Mouse (Mus musculus) cerebellum, adult 9-10 months (tissue): ENCODE measurements around the gene Setdb2.
"Not testable (repeated sequence)": the region's sequence is repeated elsewhere in the genome, so short reads cannot be mapped to it uniquely, and the experiment has no call there.

Experiments
- DNase-seq: peaks from one replicate; pipeline ENCODE4 v3.0.0; 2022

Gene Setdb2

GRCm38 (mm10) chr14:59440558-59441471, at the start of gene Setdb2, which contains the start of gene Cab39l:
TSS of gene Setdb2 (minus strand) at chr14:59440884.
TSS of gene Cab39l (plus strand) at chr14:59440972.
- DNase-seq, result peak; percentile 91

DNA sequence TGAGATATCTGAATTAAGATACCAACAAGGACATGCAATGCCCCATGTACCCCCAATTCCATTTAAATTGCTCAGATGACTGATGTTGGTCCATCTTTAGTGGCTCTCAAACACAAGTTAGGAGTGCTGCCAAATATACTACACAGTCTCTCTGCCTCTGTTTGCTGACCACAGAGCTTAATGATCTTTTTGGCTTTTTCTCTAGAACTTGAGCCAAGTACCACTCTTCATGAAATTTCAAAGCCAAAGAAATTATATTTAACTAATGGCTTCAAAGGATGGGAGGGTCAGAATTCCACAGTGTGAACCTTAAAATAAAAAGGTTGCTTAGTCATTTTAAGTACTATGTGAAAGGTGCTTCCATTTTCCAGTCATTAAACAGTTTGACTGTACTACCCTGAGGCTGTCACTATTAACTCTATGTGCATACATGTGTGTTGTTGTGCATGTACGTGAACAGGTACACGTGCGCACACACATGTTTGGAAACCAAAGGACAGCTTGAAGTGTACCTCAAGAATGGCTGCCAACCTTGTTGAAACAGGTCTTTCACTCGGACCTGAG, 44.6 kb upstream of the Setdb2 start:
- no peak for DNase-seq

- DNase-seq, result peak; percentile 27
Observed at GRCm38 (mm10) chr14:59478699-59479098, 38.0 kb upstream of the Setdb2 start.

GRCm38 (mm10) chr14:59470781-59471180, 30.1 kb upstream of the Setdb2 start:
- no peak for DNase-seq

GRCm38 (mm10) chr14:59467798-59468197, 27.1 kb upstream of the Setdb2 start:
- peak; percentile 9 for DNase-seq

- DNase-seq, result no peak
Observed at GRCm38 (mm10) chr14:59466503-59466902, 25.8 kb upstream of the Setdb2 start.

DNA sequence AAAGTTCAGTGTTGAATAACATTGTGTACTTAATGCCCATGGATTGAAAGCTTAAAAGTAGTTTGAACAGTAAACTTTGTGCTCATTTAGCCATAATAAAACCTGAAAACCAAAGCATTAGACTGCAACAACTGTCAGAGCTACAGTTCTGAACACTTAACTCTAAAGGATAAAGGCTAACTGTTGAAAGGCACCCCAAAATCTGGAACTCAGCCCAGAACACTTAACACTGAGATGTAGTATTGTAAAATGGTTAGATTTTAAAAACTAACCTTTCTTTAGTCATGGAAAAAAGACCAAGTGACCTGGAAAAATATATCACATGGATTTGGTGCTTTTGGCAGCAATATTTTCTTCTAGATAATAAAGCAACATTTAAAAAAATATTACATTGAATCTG, 7.3 kb upstream of the Setdb2 start:
- DNase-seq, result no peak

DNA sequence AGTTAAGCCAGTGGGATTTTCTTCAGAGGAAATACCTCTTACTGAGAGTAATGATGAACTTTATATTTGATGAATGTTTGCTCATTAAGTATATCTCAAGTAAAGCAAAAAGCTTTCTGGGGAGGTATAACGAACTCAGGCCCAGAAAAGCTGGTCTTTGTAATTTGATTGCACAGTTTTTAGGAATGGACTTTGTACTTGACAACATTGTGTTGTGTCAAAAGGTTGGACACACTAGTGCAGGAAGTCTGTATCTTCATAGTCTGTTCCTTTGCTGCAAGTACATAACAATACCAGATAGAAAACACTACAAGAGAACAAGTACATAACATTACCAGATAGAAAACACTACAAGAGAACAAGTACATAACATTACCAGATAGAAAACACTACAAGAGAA, 4.7 kb upstream of the Setdb2 start:
- DNase-seq, result no peak

DNA sequence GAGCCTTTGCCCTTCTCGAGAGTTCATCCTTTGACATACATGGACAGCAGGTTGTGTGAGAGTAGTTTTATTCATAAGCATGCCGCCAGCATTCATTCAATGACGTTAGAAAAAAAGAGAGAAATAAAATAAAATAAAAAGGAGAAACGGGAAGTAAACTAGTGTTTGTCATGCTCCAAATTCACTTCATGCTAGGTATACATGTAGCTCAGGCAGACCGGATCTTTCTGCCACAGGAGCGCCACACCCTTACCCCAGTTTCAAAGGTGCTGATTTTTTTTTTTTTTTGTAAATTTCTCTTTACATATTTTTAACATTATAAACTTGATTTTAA, 755 bp upstream of the Setdb2 start:
- no peak for DNase-seq

DNA sequence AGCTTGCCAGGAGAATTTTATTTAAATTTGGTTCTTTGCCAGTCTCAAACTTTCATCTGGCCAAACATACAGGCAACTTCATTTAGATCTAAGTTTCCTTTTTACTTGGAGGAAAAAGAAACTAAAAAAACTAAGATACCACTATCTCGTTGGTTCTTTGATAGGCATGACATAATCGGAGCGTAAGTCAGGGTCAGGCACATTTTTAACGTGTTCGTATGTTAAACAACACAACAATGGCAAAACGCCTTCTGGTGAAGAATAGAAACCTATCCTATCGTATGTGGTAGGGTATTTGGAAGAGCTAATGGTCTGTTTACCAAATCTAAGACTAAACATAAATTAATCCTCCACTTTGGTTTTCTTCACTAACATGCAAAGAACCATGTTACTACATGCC, 645 bp downstream of the Setdb2 start:
- peak; percentile 8 for DNase-seq

- no peak for DNase-seq
Observed at GRCm38 (mm10) chr14:59438505-59438904, 2.2 kb downstream of the Setdb2 start.

DNA sequence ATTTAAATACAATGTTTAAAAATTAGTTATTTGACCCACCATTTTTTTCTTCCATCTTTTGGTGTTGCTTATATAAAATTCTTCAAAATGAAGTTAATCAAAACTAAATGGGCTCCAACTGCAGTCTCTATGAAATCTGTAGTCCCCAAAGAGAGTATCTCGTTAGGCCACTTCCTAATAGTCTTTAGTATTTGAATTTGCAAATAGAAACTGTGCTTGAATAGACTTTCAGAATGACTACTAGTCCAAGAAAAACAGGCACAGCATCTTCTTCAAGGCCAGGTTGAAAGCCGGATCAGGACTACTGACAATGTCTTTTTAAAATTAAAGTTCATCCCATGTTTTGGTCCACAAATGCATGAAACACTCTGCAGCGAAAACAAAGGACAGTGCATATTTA, 3.3 kb downstream of the Setdb2 start:
- DNase-seq, result no peak

DNA sequence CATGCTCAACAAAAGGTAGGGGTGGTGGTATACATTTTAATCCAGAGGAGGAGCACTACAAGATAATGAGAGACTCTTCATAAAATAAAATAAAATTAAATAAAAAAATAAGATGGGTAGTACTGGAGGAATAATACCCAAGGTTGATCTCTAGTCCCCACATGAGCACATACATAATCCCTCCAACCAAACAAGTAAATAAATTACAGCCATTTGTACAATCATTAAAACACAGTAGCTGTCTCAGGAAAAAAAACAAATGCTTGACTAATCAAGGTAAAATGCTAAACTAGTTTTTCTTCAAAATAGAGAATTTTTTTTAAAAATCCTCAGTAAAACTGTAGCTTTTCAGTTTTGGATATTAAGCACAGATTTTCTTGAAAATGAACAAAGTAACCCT, 5.5 kb downstream of the Setdb2 start:
- DNase-seq, result no peak

DNA sequence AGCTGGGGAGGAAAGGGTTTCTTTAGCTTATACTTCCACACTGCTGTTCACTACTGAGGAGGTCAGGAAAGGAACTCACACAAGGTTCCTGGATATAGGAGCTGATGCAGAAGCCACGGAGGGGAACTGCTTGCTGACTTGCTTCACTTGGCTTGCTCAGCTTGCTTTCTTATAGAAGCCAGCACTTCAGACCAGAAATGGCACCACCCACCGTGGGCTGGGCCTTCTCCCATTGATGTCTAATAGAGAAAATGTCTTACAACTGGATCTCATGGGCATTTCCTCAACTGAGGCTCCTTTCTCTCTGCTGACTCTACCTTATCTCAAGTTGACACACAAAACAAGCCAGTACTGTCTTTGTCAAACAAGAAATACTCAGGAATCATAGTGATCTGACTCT, 6.8 kb downstream of the Setdb2 start:
- DNase-seq, result no peak

DNA sequence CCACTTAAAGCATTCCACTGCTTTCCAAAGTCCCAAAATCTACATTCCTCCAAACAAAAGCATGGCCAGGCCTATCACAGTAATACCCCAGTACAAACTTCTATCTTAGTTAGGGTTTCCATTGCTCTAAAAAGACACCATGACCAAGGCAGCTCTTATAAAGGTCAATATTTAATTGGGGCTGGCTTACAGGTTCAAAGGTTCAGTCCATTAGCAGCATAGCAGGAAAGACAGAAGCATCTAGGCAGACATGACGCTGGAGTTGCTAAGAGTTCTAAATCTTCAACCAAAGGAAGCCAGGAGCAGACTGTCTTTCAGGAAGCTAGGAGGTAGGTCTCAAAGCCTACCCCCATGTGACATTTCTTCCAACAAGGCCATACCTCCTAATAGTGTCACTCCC, 10.1 kb downstream of the Setdb2 start:
- DNase-seq, result no peak

DNA sequence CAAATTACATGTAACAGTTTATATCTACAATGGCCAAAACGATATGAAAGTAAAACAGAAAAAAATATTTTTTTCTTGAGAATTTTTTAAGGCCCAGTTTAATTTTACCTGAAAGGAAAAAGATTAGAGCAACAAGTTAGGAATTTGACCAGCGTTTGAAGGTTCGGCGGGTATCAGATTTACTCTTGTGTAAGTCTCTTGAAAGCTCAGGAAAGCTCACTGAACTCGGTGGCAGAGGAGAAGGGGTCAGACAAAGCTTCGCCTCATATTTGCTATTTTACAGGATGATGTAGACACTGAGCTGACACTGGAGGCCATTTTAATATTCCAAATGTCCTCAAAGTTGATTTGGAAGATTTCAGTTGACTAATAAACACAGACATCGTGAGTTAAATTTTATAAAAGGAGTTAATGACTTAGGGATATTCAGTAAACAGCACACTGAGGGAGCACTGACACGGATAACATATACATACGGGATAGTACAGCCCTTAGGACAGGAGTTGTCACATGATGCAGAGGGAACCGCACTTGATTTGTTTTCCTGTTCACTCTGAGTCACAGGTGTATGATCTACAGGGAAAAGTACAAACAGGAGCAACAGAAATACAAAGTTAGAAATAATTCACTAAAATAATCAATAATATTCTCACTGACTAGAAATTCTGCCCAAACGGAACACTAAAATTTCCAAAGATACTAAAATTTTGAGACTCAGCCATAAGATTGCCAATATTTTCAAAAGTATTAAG, 17.6 kb downstream of the Setdb2 start:
- no peak for DNase-seq

GRCm38 (mm10) chr14:59418171-59418570, 22.5 kb downstream of the Setdb2 start:
- no peak for DNase-seq

DNA sequence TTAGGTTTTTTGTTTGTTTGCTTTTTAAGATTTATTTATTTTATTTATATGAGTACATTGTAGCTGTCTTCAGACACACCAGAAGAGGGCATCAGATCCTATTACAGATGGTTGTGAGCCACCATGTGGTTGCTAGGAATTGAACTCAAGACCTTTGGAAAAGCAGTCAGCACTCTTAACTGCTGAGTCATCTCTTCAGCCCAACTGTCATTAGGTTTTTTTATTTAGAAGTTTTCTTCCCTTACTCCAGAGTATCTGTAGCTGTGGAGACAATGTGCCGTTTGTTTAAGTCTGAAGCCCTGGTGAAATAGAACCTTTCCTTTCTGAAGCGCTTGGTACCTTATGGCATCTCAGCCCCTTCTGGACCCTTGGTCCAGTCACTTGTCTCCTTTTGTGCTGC, 25.7 kb downstream of the Setdb2 start:
- not testable (repeated sequence) for DNase-seq

- DNase-seq, result no peak
Observed at GRCm38 (mm10) chr14:59396999-59397398, 43.7 kb downstream of the Setdb2 start.

DNA sequence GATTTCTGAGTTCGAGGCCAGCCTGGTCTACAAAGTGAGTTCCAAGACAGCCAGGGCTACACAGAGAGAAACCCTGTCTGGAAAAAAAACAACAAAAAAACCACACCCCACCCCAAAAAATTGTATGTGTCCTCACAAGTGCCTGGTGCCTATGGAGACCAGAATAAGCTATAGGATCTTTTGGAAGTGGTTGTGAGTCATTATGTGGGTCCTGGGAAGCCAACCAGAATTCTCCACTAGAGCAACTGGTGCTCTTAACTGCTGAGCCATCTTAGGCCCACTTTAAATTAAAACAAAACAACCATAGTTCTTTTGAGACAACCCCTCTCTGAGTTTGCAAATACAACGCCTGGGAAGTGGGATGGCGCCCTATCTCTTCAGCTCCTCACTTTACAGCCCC, 45.4 kb downstream of the Setdb2 start, which contains the start of gene Phf11c:
Gene Phf11c (minus strand): TSS at position 101 of the 400 bp plus-strand sequence.
- no peak for DNase-seq

DNA sequence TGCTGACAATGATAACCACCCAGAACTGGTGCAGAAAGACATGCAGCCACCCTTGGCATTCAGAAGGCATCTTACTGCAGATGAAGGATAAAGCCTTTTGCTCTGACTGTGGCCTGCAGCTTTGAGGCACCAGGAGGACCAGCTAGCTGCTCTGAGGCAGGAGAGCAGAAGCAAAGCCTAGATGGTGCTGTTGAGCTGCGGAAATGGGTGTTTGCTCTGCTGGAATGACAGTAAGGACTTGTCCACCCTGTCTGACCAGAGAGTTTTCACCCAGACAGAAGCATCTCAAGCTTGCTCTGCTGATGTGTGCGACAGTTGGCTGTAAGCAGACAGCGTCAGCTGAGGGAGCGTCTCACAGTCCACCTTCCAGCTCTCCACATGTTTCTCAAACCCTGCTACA, 50.5 kb downstream of the Setdb2 start:
- peak; percentile 5 for DNase-seq

DNA sequence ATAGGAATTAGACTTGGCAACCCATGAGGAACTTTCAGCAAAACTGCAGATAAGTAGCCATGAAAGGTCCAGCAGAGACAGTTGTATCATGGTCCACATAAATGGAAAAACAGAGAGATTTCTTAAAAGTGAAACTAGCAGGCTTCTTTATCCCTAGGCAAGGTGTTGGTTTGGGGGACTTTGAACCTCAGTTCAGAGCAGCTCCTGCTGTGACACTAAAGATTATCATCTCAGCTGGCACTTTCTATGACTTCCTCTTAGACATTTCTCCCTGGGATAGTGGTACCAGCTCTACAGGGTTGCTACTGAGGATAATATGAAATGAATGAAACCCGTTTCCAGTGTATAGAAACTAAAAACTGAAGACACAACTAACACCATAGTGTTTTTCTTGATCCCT, 51.2 kb downstream of the Setdb2 start:
- no peak for DNase-seq

GRCm38 (mm10) chr14:59370348-59371068, 70.2 kb downstream of the Setdb2 start:
- DNase-seq, result no peak
